ENCODE assay signal across 8 mouse cellular contexts in the genomic region with DNA sequence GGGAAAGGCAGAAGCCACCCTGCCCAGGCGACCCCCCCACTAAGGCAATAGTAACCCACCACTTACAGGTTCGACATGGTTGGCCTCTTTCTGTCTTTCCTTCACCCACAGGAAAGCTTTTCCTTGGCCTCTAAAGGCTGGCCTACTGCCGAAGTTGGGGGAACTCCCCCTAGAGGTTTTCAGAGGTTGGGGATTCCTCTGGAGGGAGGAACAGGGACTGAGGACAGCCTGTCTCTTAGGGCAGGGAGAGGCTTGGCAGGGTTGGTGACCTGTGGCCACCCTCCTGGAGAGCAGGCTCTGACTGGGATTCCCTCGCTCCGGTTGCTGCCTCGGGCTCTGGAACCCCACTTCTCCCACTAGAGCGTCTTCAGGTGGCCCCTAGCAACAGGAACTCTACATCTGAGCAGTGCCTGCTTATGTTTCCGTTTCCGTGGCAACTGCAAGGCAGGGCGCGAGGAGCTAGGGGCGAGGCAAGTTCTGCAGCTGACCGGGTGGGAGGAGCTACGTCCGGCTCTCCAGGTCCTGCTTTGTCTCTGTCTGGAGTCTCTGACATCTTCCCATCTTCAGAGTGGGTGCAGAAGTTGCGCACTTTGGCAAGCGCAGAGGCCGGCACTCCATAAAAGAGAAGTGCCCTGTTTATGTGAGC. TPM values are rescaled to one million over a fixed set of nuclear protein-coding genes. Genes with fewer than 3 reads are reported as not detected.
DNase-seq lines count a peak whose midpoint lies in the region.

Gene Iqca, minus strand, starts transcription at position 303 of the 646 bp plus-strand sequence.

- DNase-seq in urinary bladder, adult 18-20 months (ENCODE audit: low spot score in 2 of 2): peak; percentile 49 to 54
- no peak for DNase-seq in urinary bladder, postnatal 10 days (ENCODE audit: low spot score)
- DNase-seq in frontal cortex, adult 2 months (ENCODE audit: extremely low spot score in 1 of 2, low spot score in 1 of 2): peak; percentile 50 to 76
- peak; percentile 73 for DNase-seq in heart, postnatal 4 days
- peak; percentile 43 to 62 for DNase-seq in layer of hippocampus, adult 18-20 months (ENCODE audit: low spot score in 2 of 2)
- DNase-seq in lung, adult 18-20 months: peak; percentile 78 to 84
- peak; percentile 29 for DNase-seq in ovary, postnatal 10 days (ENCODE audit: low spot score)
- DNase-seq in thymus, postnatal 10 days (ENCODE audit: low spot score in 2 of 2): peak; percentile 34 to 37

RNA-seq across cellular contexts. Expression of gene Iqca, which starts in this region (rescaled TPM):
- 0.56 and 0.92 TPM in 2 replicates for polyA plus RNA-seq in frontal cortex, adult 2 months (2012; rRNA removed)
- not detected for total RNA-seq in heart, postnatal 4 days (2021)
- total RNA-seq in layer of hippocampus, adult 18-20 months (2021): 1 to 10 TPM in 1 of 2 experiments, under 1 TPM in 1; 0.89 to 1.0 TPM

Comparison
In these comparisons a context has a peak if more than half of its experiments do, and no peak if none do; other contexts are left out.
1. Peak in DNase-seq in frontal cortex, adult 2 months; RNA of the gene not detected or under 1 TPM.
2. Peak in DNase-seq in heart, postnatal 4 days; RNA of the gene not detected or under 1 TPM.